Mouse (Mus musculus): Measurements from ENCODE around the gene Zscan21. TPM values are rescaled to one million over a fixed set of nuclear protein-coding genes. Genes with fewer than 3 reads are reported as not detected.
A peak's percentile ranks its signal among the peaks of the same experiment; 100 is the strongest.

Zscan21 gene
- polyA plus RNA-seq, 1 experiment, result 27.3 TPM

GRCm38 (mm10) chr5:138171695-138172491 lies 55.2 kb downstream of the Zscan21 start, which contains the start of the genes Ap4m1 and Mcm7:
Gene Ap4m1, plus strand, starts transcription at chr5:138172002.
Gene Mcm7, minus strand, starts transcription at chr5:138172422.
- Histone ChIP-seq H3K9ac (ENCODE audit: low read depth, poor library complexity, severe bottlenecking) (peak within 1 kb of the TSS; percentile 94), H3K27ac (ENCODE audit: insufficient read depth, low read length) (peak within 1 kb of the TSS; percentile 77), H3K4me1 (ENCODE audit: control insufficient read depth, insufficient read depth, low read length) (peaks cover 2% of the 10 kb centered on the region), H3K36me3 (ENCODE audit: control insufficient read depth, insufficient read depth, low read length, poor library complexity, severe bottlenecking) (peaks cover 32% of the 10 kb centered on the region), H3K27me3 (ENCODE audit: control insufficient read depth, insufficient read depth, low read length, poor library complexity, severe bottlenecking) (no peaks in the 10 kb centered on the region), H3K4me3 (ENCODE audit: low read depth, low read length) (peak within 1 kb of the TSS; percentile 94), H3K9me3 (replicated peaks; ENCODE audit: control insufficient read depth, insufficient read depth, low read length, poor library complexity, severe bottlenecking) (no peaks in the 10 kb centered on the region)
- no peak for TF ChIP-seq EP300 (IDR thresholded peaks at IDR 0.05; ENCODE audit: insufficient read depth, low read depth, low read length)
- TF ChIP-seq POLR2A (IDR thresholded peaks at IDR 0.05; ENCODE audit: insufficient read depth, low read length), result peak; percentile 71
- TF ChIP-seq CTCF (IDR thresholded peaks at IDR 0.05; ENCODE audit: low read depth, low read length), result no peak

- H3K9me3 ChIP-seq (replicated peaks; ENCODE audit: control insufficient read depth, insufficient read depth, low read length, poor library complexity, severe bottlenecking), result no peaks in the 10 kb centered on the region
- H3K4me3 ChIP-seq (ENCODE audit: low read depth, low read length), result no peak overlapping the region
- no peak overlapping the region for H3K27ac ChIP-seq (ENCODE audit: insufficient read depth, low read length)
- H3K4me1 ChIP-seq (ENCODE audit: control insufficient read depth, insufficient read depth, low read length), result peaks cover 1% of the 10 kb centered on the region
- TF ChIP-seq EP300 (IDR thresholded peaks at IDR 0.05; ENCODE audit: insufficient read depth, low read depth, low read length), result no peak
- peaks cover 25% of the 10 kb centered on the region for H3K36me3 ChIP-seq (ENCODE audit: control insufficient read depth, insufficient read depth, low read length, poor library complexity, severe bottlenecking)
- no peaks in the 10 kb centered on the region for H3K27me3 ChIP-seq (ENCODE audit: control insufficient read depth, insufficient read depth, low read length, poor library complexity, severe bottlenecking)
- 0 out of 2 replicates have a peak overlapping the region, but pooled peaks have one; percentile 94 for H3K9ac ChIP-seq (ENCODE audit: low read depth, poor library complexity, severe bottlenecking)
Observed at GRCm38 (mm10) chr5:138173217-138173616, 56.5 kb downstream of the Zscan21 start.

Other genes starting within 250 kb of the Zscan21 start
- not detected in 2 replicates for gene Pilrb2, start 245.1 kb upstream of the Zscan21 start, polyA plus RNA-seq (2011; ENCODE audit: insufficient read depth, insufficient read length, low read depth, missing spikeins)
- gene Cyp3a13, start 195.3 kb upstream of the Zscan21 start, polyA plus RNA-seq (2011; ENCODE audit: insufficient read depth, insufficient read length, low read depth, missing spikeins), result not detected in 2 replicates
- not detected in 2 replicates for gene Gjc3, start 153.8 kb upstream of the Zscan21 start, polyA plus RNA-seq (2011; ENCODE audit: insufficient read depth, insufficient read length, low read depth, missing spikeins)
- not detected in 2 replicates for gene Azgp1, start 135.4 kb upstream of the Zscan21 start, polyA plus RNA-seq (2011; ENCODE audit: insufficient read depth, insufficient read length, low read depth, missing spikeins)
- not detected in 2 replicates for gene Smok3a, start 95.6 kb upstream of the Zscan21 start, polyA plus RNA-seq (2011; ENCODE audit: insufficient read depth, insufficient read length, low read depth, missing spikeins)
- gene Smok3b, start 95.5 kb upstream of the Zscan21 start, polyA plus RNA-seq (2011; ENCODE audit: insufficient read depth, insufficient read length, low read depth, missing spikeins), result not detected in 2 replicates
- gene Smok3c, start 63.7 kb upstream of the Zscan21 start, polyA plus RNA-seq (2011; ENCODE audit: insufficient read depth, insufficient read length, low read depth, missing spikeins), result not detected in 2 replicates
- gene Zkscan1, start 31.8 kb upstream of the Zscan21 start, polyA plus RNA-seq (2011; ENCODE audit: insufficient read depth, insufficient read length, low read depth, missing spikeins), result 15.1 and 15.3 TPM in 2 replicates
- 10.0 and 12.4 TPM in 2 replicates for gene Zfp113, start 38.8 kb downstream of the Zscan21 start, polyA plus RNA-seq (2011; ENCODE audit: insufficient read depth, insufficient read length, low read depth, missing spikeins)
- 121 and 122 TPM in 2 replicates for gene Cops6, start 44.2 kb downstream of the Zscan21 start, polyA plus RNA-seq (2011; ENCODE audit: insufficient read depth, insufficient read length, low read depth, missing spikeins)
- 11.4 and 14.7 TPM in 2 replicates for gene Ap4m1, start 55.1 kb downstream of the Zscan21 start, polyA plus RNA-seq (2011; ENCODE audit: insufficient read depth, insufficient read length, low read depth, missing spikeins)
- gene Mcm7, start 55.5 kb downstream of the Zscan21 start, polyA plus RNA-seq (2011; ENCODE audit: insufficient read depth, insufficient read length, low read depth, missing spikeins), result 298 and 304 TPM in 2 replicates
- 51.6 and 55.4 TPM in 2 replicates for gene Taf6, start 70.5 kb downstream of the Zscan21 start, polyA plus RNA-seq (2011; ENCODE audit: insufficient read depth, insufficient read length, low read depth, missing spikeins)
- gene Cnpy4, start 70.6 kb downstream of the Zscan21 start, polyA plus RNA-seq (2011; ENCODE audit: insufficient read depth, insufficient read length, low read depth, missing spikeins), result 22.7 and 24.3 TPM in 2 replicates
- gene Mblac1, start 77.4 kb downstream of the Zscan21 start, polyA plus RNA-seq (2011; ENCODE audit: insufficient read depth, insufficient read length, low read depth, missing spikeins), result 0.68 and 1.4 TPM in 2 replicates
- not detected in 2 replicates for gene Nxpe5, start 109.0 kb downstream of the Zscan21 start, polyA plus RNA-seq (2011; ENCODE audit: insufficient read depth, insufficient read length, low read depth, missing spikeins)
- gene Lamtor4, start 138.6 kb downstream of the Zscan21 start, polyA plus RNA-seq (2011; ENCODE audit: insufficient read depth, insufficient read length, low read depth, missing spikeins), result 21.1 and 24.3 TPM in 2 replicates
- 14.7 and 16.6 TPM in 2 replicates for gene BC037034, start 147.1 kb downstream of the Zscan21 start, polyA plus RNA-seq (2011; ENCODE audit: insufficient read depth, insufficient read length, low read depth, missing spikeins)
- 0.30 and 0.84 TPM in 2 replicates for gene Gal3st4, start 155.9 kb downstream of the Zscan21 start, polyA plus RNA-seq (2011; ENCODE audit: insufficient read depth, insufficient read length, low read depth, missing spikeins)
- not detected in 2 replicates for gene Gm43720, start 163.1 kb downstream of the Zscan21 start, polyA plus RNA-seq (2011; ENCODE audit: insufficient read depth, insufficient read length, low read depth, missing spikeins)
- gene Gpc2, start 163.1 kb downstream of the Zscan21 start, polyA plus RNA-seq (2011; ENCODE audit: insufficient read depth, insufficient read length, low read depth, missing spikeins), result 14.6 and 15.4 TPM in 2 replicates
- gene Stag3, start 163.3 kb downstream of the Zscan21 start, polyA plus RNA-seq (2011; ENCODE audit: insufficient read depth, insufficient read length, low read depth, missing spikeins), result 16.5 and 24.6 TPM in 2 replicates
- not detected in 2 replicates for gene Pvrig, start 225.1 kb downstream of the Zscan21 start, polyA plus RNA-seq (2011; ENCODE audit: insufficient read depth, insufficient read length, low read depth, missing spikeins)

All from ES-Bruce4 (cell line).